Mouse (Mus musculus) stomach, postnatal 0 days (tissue): ENCODE measurements around the gene Uhrf1bp1l.

Experiments
- CTCF ChIP-seq: IDR thresholded peaks from 2 replicates; pipeline ENCODE4 v1.5.1; 2016; ENCODE audit warnings: antibody characterized with exemption, low read depth, mild to moderate bottlenecking, moderate library complexity
- EP300 ChIP-seq: optimal IDR thresholded peaks from 2 replicates; pipeline ENCODE3; 2016; ENCODE audit warnings: antibody characterized with exemption

DNA sequence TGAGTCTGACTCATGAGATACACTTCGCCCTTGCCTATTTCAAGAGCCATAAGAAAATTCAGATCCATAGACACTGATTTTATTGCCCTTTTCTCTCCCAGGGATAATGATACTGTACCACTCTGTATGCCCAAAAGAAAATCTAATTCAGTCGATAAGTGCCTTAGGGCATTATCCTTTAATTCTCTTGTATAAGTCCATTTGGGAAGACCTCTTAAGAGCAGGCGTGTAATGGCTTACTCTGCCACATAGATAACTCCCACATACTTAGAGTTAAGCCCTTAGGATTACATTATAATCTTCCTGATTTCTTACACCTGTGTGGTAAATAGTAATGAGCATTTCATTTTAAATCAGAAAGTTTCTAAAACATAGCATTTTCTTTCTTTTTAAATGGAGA lies 1.8 kb downstream of the Uhrf1bp1l start:
- TF ChIP-seq EP300: no peak
- no peak for TF ChIP-seq CTCF
